Mouse (Mus musculus) bone marrow, adult 2 months (tissue): ENCODE measurements at regions not wholly inside any gene's neighbourhood (a gene's known extent, or its start where the extent isn't known, plus 50 kb on each side); places are given as distances from the start of the nearest gene placed in this dataset.

Experiments
- H3K27ac ChIP-seq: fragments of 200-500 bp; 2 replicates; pipeline ENCODE4 v1.5.1; 2012; ENCODE audit warnings: low read depth, mild to moderate bottlenecking, control low read depth, inconsistent platforms, low read length; ENCODE audit not compliant: control insufficient read depth, poor library complexity, insufficient read depth
- H3K4me1 ChIP-seq: fragments of 200-500 bp; 2 replicates; pipeline ENCODE4 v1.6.1; 2011; ENCODE audit warnings: low read length; ENCODE audit not compliant: control insufficient read depth, insufficient read depth
- H3K4me3 ChIP-seq: fragments of 200-500 bp; replicated peaks from 2 replicates; pipeline ENCODE3; 2011; ENCODE audit warnings: mild to moderate bottlenecking, low read depth, low read length, control low read depth; ENCODE audit not compliant: control insufficient read depth
- CTCF ChIP-seq: fragments of 200-500 bp; IDR thresholded peaks from 2 replicates; pipeline ENCODE4 v1.5.1; 2011; ENCODE audit warnings: low read length, control low read depth; ENCODE audit not compliant: control insufficient read depth, insufficient read depth
- POLR2A ChIP-seq: fragments of 200-500 bp; IDR thresholded peaks from 2 replicates; pipeline ENCODE4 v1.6.1; 2011; ENCODE audit warnings: low read depth, mild to moderate bottlenecking, control low read depth, low read length, borderline replicate concordance; ENCODE audit not compliant: control insufficient read depth
- WGBS: fragments of 180-500 bp; shearing (Covaris S2); methylation state at CpG from one replicate; pipeline ENCODE4 v1.1.7; 2018; 5-methylcytosine and 5-hydroxymethylcytosine counted together

DNA sequence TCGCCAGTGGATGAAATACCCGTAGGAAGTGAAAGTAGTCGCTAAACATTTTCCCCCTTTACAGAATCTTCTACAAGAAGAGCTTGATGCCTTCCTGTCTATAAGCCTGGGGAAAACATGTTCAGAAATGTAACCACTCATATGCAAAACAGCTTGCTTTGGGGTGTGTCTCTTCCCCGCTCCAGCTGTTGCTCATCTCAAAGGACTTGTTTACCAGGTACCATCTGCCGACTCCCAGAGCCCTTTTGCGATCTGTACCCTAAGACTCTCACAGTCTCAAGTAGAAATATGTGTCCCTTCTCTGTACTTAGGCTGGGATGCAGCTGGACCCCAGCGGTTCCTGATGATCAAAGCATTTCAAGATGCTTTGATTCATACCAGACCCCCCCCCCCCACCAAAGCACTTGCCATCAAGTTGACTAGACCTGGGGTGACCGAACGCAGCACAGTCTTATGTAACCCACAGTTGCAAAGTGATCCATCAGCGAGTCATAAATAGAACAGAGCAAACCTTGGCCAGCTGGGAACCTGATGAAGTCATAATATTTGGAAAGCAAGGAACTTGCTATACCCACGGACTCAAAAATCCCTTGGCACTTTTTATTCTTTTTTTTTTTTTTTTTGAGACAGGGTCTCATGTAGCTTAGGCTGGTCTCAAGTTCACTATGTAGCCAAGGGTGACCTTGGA is 119.4 kb upstream of the Plpp4 start:
- Histone ChIP-seq H3K4me1 (no peaks in the 10 kb centered on the region), H3K4me3 (no peak overlapping the region), H3K27ac (no peak overlapping the region)
- TF ChIP-seq POLR2A (no peak), CTCF (no peak)
- 78% methylated on average over 11 of the region's 11 CpGs for WGBS

DNA sequence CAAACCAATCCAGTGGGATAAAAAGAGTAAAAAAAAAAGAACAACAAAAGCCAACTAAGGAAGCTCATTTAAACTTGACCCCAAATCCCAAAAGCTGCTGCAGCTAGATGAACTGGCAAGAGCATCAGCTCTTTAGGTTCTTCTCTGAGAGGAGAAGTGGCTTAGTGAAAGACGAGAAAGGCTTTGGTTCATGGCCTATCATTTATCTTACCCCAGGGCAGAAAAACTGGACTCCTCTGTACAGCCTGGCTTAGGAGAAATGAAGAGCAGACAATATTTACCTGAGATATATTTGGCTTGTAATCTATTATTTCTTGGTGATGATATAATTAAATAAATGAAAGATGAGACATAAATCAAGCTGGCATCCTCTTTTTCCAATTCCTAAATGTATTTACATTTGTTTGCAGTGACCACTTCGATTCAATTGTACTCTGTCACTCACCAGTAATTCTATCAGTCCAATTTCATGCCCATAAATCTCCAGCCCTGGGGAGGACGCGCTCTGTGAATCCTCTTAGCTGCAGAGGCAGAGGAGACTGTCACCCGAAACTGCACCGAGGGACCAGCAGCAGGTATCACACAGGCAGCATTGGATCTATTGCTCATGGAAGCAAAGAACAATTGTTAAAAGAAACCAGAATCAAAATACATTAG is 114.8 kb upstream of the Plpp4 start:
- WGBS, result 78% methylated on average over 6 of the region's 6 CpGs
- no peak for TF ChIP-seq CTCF
- no peak for TF ChIP-seq POLR2A
- Histone ChIP-seq H3K4me3 (no peak overlapping the region), H3K27ac (no peak overlapping the region), H3K4me1 (no peaks in the 10 kb centered on the region)

DNA sequence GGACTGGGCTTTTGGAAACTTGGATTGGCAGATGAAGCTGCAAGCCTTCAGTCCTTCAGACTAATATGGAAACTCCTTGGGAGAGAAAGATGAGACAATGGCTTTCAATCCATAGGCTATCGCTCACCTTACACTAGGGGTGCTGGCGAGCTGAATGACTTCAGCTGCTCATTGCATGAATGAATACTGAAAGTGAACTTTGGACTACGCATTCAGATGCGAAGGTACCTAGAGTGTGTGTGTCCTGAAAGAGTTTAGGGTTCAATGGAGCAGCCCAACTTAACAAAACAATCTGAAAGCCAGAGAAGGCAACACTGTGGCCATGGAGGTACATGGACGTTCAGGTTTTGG is 114.3 kb upstream of the Plpp4 start:
- WGBS, result 69% methylated on average over 5 of the region's 5 CpGs
- Histone ChIP-seq H3K4me3 (no peak overlapping the region), H3K27ac (no peak overlapping the region), H3K4me1 (no peaks in the 10 kb centered on the region)
- TF ChIP-seq POLR2A, result no peak
- no peak for TF ChIP-seq CTCF

DNA sequence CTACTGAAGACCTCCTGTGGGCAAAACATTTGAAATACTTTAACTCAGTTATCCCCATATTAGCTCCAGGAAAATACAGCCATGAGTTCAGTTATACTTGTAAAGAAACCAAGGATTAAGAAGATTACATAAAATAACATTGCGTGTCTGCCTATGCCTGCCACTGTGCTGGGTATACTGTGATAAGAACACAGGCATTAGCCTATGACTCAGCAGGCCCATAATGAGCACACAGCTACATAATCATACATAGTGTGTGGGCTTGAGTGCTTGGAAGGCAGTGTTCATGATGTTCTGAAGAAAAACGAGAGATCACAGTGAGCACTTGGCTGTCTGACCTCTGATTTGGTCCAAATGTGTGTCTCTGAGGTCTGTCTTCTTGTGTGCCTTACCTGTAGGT is 101.3 kb upstream of the Plpp4 start:
- WGBS, result 67% methylated on average over 2 of the region's 2 CpGs
- Histone ChIP-seq H3K4me3 (no peak overlapping the region), H3K4me1 (no peaks in the 10 kb centered on the region), H3K27ac (no peak overlapping the region)
- TF ChIP-seq CTCF, result no peak
- TF ChIP-seq POLR2A, result no peak

DNA sequence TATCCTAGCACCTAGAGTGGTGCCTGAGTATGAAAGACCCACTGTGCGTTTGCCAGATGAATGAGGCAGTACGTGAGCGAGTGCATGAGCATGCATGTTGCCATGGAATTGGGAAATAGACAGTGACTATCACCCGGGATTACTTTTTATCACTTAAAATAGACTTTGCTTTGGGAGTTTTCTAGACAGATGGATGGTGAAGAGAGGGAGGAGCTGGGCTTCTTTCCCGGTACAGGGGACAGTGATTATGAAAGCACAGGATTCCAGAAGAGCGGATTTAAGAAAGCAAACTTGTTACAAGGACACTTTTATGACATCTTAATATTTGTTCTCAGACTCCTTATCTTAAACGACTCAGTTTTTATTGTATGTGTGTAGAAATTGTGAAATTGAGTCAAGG is 86.9 kb upstream of the Plpp4 start:
- no peaks in the 10 kb centered on the region for H3K4me1 ChIP-seq
- WGBS, result 79% methylated on average over 7 of the region's 7 CpGs
- TF ChIP-seq POLR2A, result no peak
- TF ChIP-seq CTCF, result no peak
- no peak overlapping the region for H3K27ac ChIP-seq
- no peak overlapping the region for H3K4me3 ChIP-seq

DNA sequence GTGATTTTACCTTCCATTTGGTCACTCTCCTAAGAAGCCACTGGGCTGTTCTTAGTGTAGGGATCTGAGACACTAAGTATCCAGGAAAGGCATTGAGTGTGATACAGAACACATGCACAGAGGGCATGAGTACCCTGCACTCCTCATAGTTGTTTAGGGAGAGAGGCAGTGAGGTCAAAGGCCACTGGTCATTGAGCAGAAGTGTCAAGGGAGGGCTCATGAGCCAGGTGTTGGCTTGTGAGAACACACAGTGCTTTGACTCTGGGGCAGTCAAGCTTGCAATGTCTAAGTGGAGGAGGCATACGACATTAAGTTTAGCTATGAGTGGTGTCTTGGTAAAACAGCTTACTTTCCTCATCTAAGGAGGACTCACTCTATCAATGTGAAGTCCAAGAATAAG is 65.9 kb upstream of the Plpp4 start:
- 75% methylated on average over 1 of the region's 1 CpGs for WGBS
- no peak for TF ChIP-seq POLR2A
- no peak for TF ChIP-seq CTCF
- no peak overlapping the region for H3K4me3 ChIP-seq
- H3K27ac ChIP-seq, result no peak overlapping the region
- H3K4me1 ChIP-seq, result no peaks in the 10 kb centered on the region

DNA sequence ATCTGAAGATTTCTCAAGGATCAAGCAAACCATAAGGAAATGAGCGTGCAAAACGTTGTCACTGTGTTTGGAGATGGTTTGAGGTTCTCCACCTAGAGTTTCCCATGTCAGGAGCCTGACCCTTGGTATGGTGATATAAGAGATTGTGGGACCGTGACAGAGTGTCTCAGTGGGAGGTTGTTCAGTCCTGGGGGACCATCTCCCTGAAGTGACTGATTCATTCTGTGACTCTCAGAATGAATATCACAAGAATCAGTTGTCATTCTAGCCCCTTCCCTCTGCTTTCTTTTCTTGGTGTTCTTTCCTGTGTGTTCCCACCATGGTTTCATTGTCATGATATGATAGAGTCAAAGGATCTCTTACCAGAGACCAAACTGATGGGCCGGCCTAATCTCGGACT is 49.8 kb upstream of the Plpp4 start:
- Histone ChIP-seq H3K4me1 (no peaks in the 10 kb centered on the region), H3K27ac (no peak overlapping the region), H3K4me3 (no peak overlapping the region)
- no peak for TF ChIP-seq POLR2A
- TF ChIP-seq CTCF, result no peak
- 76% methylated on average over 5 of the region's 5 CpGs for WGBS
